Mouse (Mus musculus): ENCODE measurements at regions not wholly inside any gene's neighbourhood (a gene's known extent, or its start where the extent isn't known, plus 50 kb on each side); places are given as distances from the start of the nearest gene placed in this dataset.

DNA sequence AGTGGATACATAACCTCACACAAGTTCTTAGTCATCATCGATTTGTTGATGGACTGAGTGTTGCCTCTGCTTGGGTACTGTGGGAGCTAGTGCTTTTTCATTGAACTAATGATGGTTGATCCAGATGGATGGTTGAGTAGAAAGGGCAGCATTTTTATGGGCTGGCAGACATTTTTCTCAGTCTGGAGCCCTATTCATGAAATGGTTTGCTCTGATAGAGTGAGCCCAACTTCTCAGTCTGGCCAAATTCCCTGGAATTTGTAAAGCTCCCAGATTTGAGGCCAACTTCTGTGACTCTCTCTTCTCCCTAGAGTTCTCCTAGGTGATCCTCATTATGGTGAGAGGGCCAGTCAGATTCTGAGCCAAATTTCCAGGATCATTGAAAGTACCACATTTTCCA, 216.8 kb upstream of the Galnt5 start:
- TF ChIP-seq CTCF (IDR thresholded peaks at IDR 0.05; ENCODE audit: low read depth, low read length) (no peak), POLR2A (IDR thresholded peaks at IDR 0.05; ENCODE audit: extremely low read depth, insufficient read depth, low read length) (no peak)
